11 mouse cellular contexts compared by ENCODE assay signal in the genomic region with DNA sequence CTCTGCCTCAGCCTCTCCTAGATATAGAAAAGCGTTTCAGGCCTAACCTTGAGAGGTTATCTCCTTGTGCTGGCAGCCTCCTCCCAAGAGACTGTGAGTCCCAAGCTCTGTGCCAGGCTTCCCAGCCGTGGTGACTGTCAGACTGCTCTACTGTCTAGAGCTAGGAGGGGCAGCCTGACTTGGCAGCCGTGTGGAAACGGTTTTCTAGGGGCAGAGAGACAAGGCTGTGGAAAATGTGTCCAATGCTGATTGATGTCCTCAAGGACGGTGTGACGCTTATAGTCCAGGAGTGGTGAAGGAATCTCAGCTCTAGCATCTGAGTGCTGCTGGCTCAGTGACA.
DNase-seq lines count a peak whose midpoint lies in the region; ATAC-seq lines count a peak whose summit lies in the region.
"Had no signal": no experiment of that assay in that cellular context is flagged by ENCODE, and none has a peak within 500 bp of the region (broad histone marks: within the 10 kb centered on the region; RNA-seq: fewer than 3 reads in every experiment).

No protein-coding gene starts in this region.

- no peak overlapping the region; the same call in 1 of the 2 replicates for H3K27ac ChIP-seq in forebrain, embryonic 15.5 days (replicated peaks)
- H3K27ac ChIP-seq in forebrain, embryonic 11.5 days (ENCODE audit: low read depth, low read length), result no peak overlapping the region
- H3K27ac ChIP-seq: intestine, embryonic 15.5 days; stomach, embryonic 15.5 days had no signal

- DNase-seq in forebrain, embryonic 11.5 days (ENCODE audit: low spot score), result no peak
- peak; percentile 22 for DNase-seq in right cerebral cortex, postnatal 25 days
- no peak for DNase-seq in right cerebral cortex, postnatal 4 days
- DNase-seq in heart, postnatal 4 days, result peak; percentile 46
- DNase-seq in retina, embryonic 14.5 days (ENCODE audit: low spot score), result no peak
- DNase-seq in kidney, postnatal 36 days, result no peak
- no peak for DNase-seq in gastrocnemius, postnatal 10 days
- DNase-seq: lung, postnatal 14 days had no signal

- H3K36me3 ChIP-seq in forebrain, embryonic 15.5 days, result no peaks in the 10 kb centered on the region
- no peaks in the 10 kb centered on the region for H3K36me3 ChIP-seq in forebrain, embryonic 11.5 days (ENCODE audit: control insufficient read depth, insufficient read depth, low read length)
- H3K36me3 ChIP-seq: intestine, embryonic 15.5 days; stomach, embryonic 15.5 days had no signal

- H3K4me2 ChIP-seq in forebrain, embryonic 15.5 days (replicated peaks), result no peak overlapping the region
- no peak overlapping the region for H3K4me2 ChIP-seq in forebrain, embryonic 11.5 days (ENCODE audit: low read depth, low read length, severe bottlenecking)
- H3K4me2 ChIP-seq: intestine, embryonic 15.5 days; stomach, embryonic 15.5 days had no signal

- H3K9me3 ChIP-seq in forebrain, embryonic 15.5 days, result no peaks in the 10 kb centered on the region
- H3K9me3 ChIP-seq in forebrain, embryonic 11.5 days (ENCODE audit: control insufficient read depth, low read length), result no peaks in the 10 kb centered on the region
- H3K9me3 ChIP-seq: intestine, embryonic 15.5 days; stomach, embryonic 15.5 days had no signal

- no peaks in the 10 kb centered on the region for H3K27me3 ChIP-seq in forebrain, embryonic 15.5 days
- H3K27me3 ChIP-seq in forebrain, embryonic 11.5 days (ENCODE audit: control insufficient read depth, insufficient read depth, low read length), result no peaks in the 10 kb centered on the region
- H3K27me3 ChIP-seq: intestine, embryonic 15.5 days; stomach, embryonic 15.5 days had no signal

- no peak overlapping the region for H3K9ac ChIP-seq in forebrain, embryonic 15.5 days (replicated peaks)
- H3K9ac ChIP-seq in forebrain, embryonic 11.5 days (ENCODE audit: low read length), result no peak overlapping the region
- H3K9ac ChIP-seq: intestine, embryonic 15.5 days; stomach, embryonic 15.5 days had no signal

- 0 out of 2 replicates have a peak, but pooled peaks have one; percentile 34 for ATAC-seq in forebrain, embryonic 15.5 days (replicated peaks)
- no peak for ATAC-seq in forebrain, embryonic 11.5 days (replicated peaks; ENCODE audit: low FRiP score)
- ATAC-seq: intestine, embryonic 15.5 days had no signal

- 46% methylated on average over 6 of the region's 6 CpGs for WGBS in forebrain, embryonic 15.5 days
- 90% methylated on average over 6 of the region's 6 CpGs for WGBS in forebrain, embryonic 11.5 days

- H3K4me3 ChIP-seq in forebrain, embryonic 15.5 days, result no peak overlapping the region
- no peak overlapping the region for H3K4me3 ChIP-seq in forebrain, embryonic 11.5 days (ENCODE audit: low read depth, low read length)
- H3K4me3 ChIP-seq: intestine, embryonic 15.5 days; stomach, embryonic 15.5 days had no signal

- no peaks in the 10 kb centered on the region; the same call in 1 of the 2 replicates for H3K4me1 ChIP-seq in forebrain, embryonic 15.5 days
- peaks cover 3% of the 10 kb centered on the region; the same call in 1 of the 2 replicates for H3K4me1 ChIP-seq in forebrain, embryonic 11.5 days (replicated peaks; ENCODE audit: control insufficient read depth, insufficient read depth, low read length)
- H3K4me1 ChIP-seq: intestine, embryonic 15.5 days had no signal

Comparison
In these comparisons a context has a peak if more than half of its experiments do, and no peak if none do; other contexts are left out.
1. DNase-seq: peak in right cerebral cortex, postnatal 25 days (single experiment) and heart, postnatal 4 days (single experiment); none in forebrain, embryonic 11.5 days (single experiment), right cerebral cortex, postnatal 4 days (single experiment), retina, embryonic 14.5 days (single experiment), kidney, postnatal 36 days (0 of 2) and gastrocnemius, postnatal 10 days (single experiment).